Mouse (Mus musculus) liver, adult 2 months (tissue): ENCODE data around the gene Ranbp3l.

ENCODE experiments used
- CTCF ChIP-seq: fragments of 200-500 bp; IDR thresholded peaks from 2 replicates; pipeline ENCODE4 v1.5.1; 2011; ENCODE audit warnings: low read depth, low read length, control low read depth
- POLR2A ChIP-seq: fragments of 200-500 bp; IDR thresholded peaks from 2 replicates; pipeline ENCODE4 v1.6.1; 2011; ENCODE audit warnings: low read length, control low read depth; ENCODE audit not compliant: insufficient read depth; ENCODE audit errors: extremely low read depth

DNA sequence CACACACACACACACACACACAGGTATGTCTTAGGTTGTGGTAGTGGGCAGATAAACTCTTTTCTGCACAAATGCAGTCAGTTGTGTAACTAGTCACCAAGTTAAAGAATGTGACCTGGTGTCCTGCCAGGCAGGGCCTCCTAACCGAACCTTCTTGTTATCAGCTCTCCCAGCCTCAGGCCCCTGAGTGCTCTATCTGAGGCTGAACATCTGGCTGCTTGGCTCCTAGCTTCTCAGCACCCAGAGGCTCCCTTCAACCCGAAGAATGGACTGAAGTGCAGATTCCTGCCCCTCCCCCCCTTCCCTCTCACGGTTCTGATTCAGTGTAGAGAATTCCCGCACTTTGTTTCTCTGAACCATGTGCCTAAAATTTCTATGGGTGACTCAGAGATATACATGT lies 106.9 kb downstream of the Ranbp3l start:
- TF ChIP-seq CTCF (no peak), POLR2A (no peak)
